In genomic region chr2:125782719-125783109, GRCm38 (mm10) we compare ENCODE assay signal across 8 mouse cellular contexts. TPM values are rescaled to one million over a fixed set of nuclear protein-coding genes. Genes with fewer than 3 reads are reported as not detected.
A peak's percentile ranks its signal among the peaks of the same experiment; 100 is the strongest.
DNase-seq lines count a peak whose midpoint lies in the region; ATAC-seq and TF ChIP-seq lines count a peak whose summit lies in the region.

Gene Secisbp2l (minus strand): TSS chr2:125782870.

- ATAC-seq in embryonic facial prominence, embryonic 13.5 days (ENCODE audit: insufficient number of reproducible peaks, insufficient read depth, low FRiP score, low TSS enrichment, low read depth) = peak; percentile 92
- peak; percentile 96 for ATAC-seq in limb, embryonic 14.5 days (ENCODE audit: low FRiP score, low read depth)
- peak; percentile 95 for ATAC-seq in midbrain, postnatal 0 days (ENCODE audit: low FRiP score)

- under 1% methylated on average over 26 of the region's 28 CpGs for WGBS in embryonic facial prominence, embryonic 13.5 days
- WGBS in heart, adult 2 months = 2% methylated on average over 26 of the region's 28 CpGs
- WGBS in limb, embryonic 14.5 days = under 1% methylated on average over 28 of the region's 28 CpGs
- under 1% methylated on average over 23 of the region's 28 CpGs for WGBS in midbrain, postnatal 0 days

- H3K4me3 ChIP-seq in embryonic facial prominence, embryonic 13.5 days = peak within 1 kb of the TSS; percentile 88
- H3K4me3 ChIP-seq in heart, adult 2 months = peak within 1 kb of the TSS; percentile 88
- peak within 1 kb of the TSS; percentile 87 for H3K4me3 ChIP-seq in limb, embryonic 14.5 days (replicated peaks; ENCODE audit: low read length)
- H3K4me3 ChIP-seq in midbrain, postnatal 0 days (ENCODE audit: low read depth, low read length) = peak within 1 kb of the TSS; percentile 90

- intact Hi-C loops in heart, adult 2 months (cut with DNase I) = loop anchor here (2.0 to 5.0 kb wide), 2 partner anchors 76 to 370 kb away; partner anchors contain the start of genes Cops2, Dtwd1, Fam227b and Galk2

- peak within 1 kb of the TSS; percentile 67 for H3K4me2 ChIP-seq in embryonic facial prominence, embryonic 13.5 days
- peak within 1 kb of the TSS; percentile 53 for H3K4me2 ChIP-seq in limb, embryonic 14.5 days (replicated peaks; ENCODE audit: low read depth, low read length, severe bottlenecking)
- peak within 1 kb of the TSS; percentile 65 for H3K4me2 ChIP-seq in midbrain, postnatal 0 days (ENCODE audit: low read depth, low read length, poor library complexity, severe bottlenecking)

- no peaks in the 10 kb centered on the region for H3K27me3 ChIP-seq in embryonic facial prominence, embryonic 13.5 days
- no peaks in the 10 kb centered on the region for H3K27me3 ChIP-seq in heart, adult 2 months (ENCODE audit: control insufficient read depth, insufficient read depth, low read length)
- no peaks in the 10 kb centered on the region for H3K27me3 ChIP-seq in limb, embryonic 14.5 days (ENCODE audit: control insufficient read depth, insufficient read depth, low read length)
- H3K27me3 ChIP-seq in midbrain, postnatal 0 days (ENCODE audit: insufficient read depth, low read length) = no peaks in the 10 kb centered on the region

- no peaks in the 10 kb centered on the region for H3K9me3 ChIP-seq in embryonic facial prominence, embryonic 13.5 days
- no peaks in the 10 kb centered on the region for H3K9me3 ChIP-seq in limb, embryonic 14.5 days (ENCODE audit: control insufficient read depth, low read length)
- no peaks in the 10 kb centered on the region for H3K9me3 ChIP-seq in midbrain, postnatal 0 days (ENCODE audit: low read length)

- TF ChIP-seq POLR2A in heart, adult 2 months (IDR thresholded peaks at IDR 0.05; ENCODE audit: insufficient read depth, low read depth, low read length) = peak; percentile 76
- peak; percentile 33; the same call in 1 of the 2 replicates for TF ChIP-seq POLR2A in limb, embryonic 14.5 days (IDR thresholded peaks at IDR 0.05; ENCODE audit: borderline replicate concordance, extremely low read depth, insufficient read depth, insufficient read length)

- no peak for TF ChIP-seq CTCF in heart, adult 2 months (IDR thresholded peaks at IDR 0.05)
- no peak for TF ChIP-seq CTCF in midbrain, postnatal 0 days (IDR thresholded peaks at IDR 0.05)

- DNase-seq in 3134 (ENCODE audit: extremely low read depth, insufficient read length, low spot score) = peak; percentile 91
- peak; percentile 97 to 98 for DNase-seq in adrenal gland, postnatal 36 days
- DNase-seq in heart, adult 2 months = peak; percentile 97 to 99
- DNase-seq in kidney, adult 9 months = peak; percentile 97
- DNase-seq in limb, embryonic 14.5 days (ENCODE audit: low spot score) = peak; percentile 82
- peak; percentile 87 for DNase-seq in midbrain, postnatal 0 days (ENCODE audit: low spot score)
- DNase-seq in spleen, postnatal 14 days (ENCODE audit: low spot score in 2 of 2) = peak; percentile 86 to 92

- peak within 1 kb of the TSS; percentile 93 for H3K9ac ChIP-seq in embryonic facial prominence, embryonic 13.5 days
- peak within 1 kb of the TSS; percentile 90 for H3K9ac ChIP-seq in heart, adult 2 months (ENCODE audit: low read depth, low read length)
- peak within 1 kb of the TSS; percentile 92 for H3K9ac ChIP-seq in limb, embryonic 14.5 days (ENCODE audit: low read depth, low read length, severe bottlenecking)
- peak within 1 kb of the TSS; percentile 87 for H3K9ac ChIP-seq in midbrain, postnatal 0 days (replicated peaks; ENCODE audit: low read length, poor library complexity, severe bottlenecking)

- peak within 1 kb of the TSS; percentile 83 for H3K27ac ChIP-seq in embryonic facial prominence, embryonic 13.5 days
- H3K27ac ChIP-seq in heart, adult 2 months = peak within 1 kb of the TSS; percentile 90
- peak within 1 kb of the TSS; percentile 73 for H3K27ac ChIP-seq in limb, embryonic 14.5 days (replicated peaks; ENCODE audit: low read depth, low read length)
- H3K27ac ChIP-seq in midbrain, postnatal 0 days (ENCODE audit: low read depth, low read length) = peak within 1 kb of the TSS; percentile 71

- H3K36me3 ChIP-seq in embryonic facial prominence, embryonic 13.5 days = peaks cover 8% of the 10 kb centered on the region; the same call in 1 of the 2 replicates
- peaks cover 19% of the 10 kb centered on the region for H3K36me3 ChIP-seq in heart, adult 2 months (ENCODE audit: control insufficient read depth, insufficient read depth, low read length)
- peaks cover under 1% of the 10 kb centered on the region; the same call in 1 of the 2 replicates for H3K36me3 ChIP-seq in limb, embryonic 14.5 days (ENCODE audit: control insufficient read depth, insufficient read depth, low read length)
- no peaks in the 10 kb centered on the region for H3K36me3 ChIP-seq in midbrain, postnatal 0 days (ENCODE audit: insufficient read depth, low read length)

- TF ChIP-seq EP300 in heart, adult 2 months (IDR thresholded peaks at IDR 0.05; ENCODE audit: insufficient read depth, low read depth, low read length) = peak; percentile 47; the same call in 1 of the 2 replicates

- H3K4me1 ChIP-seq in embryonic facial prominence, embryonic 13.5 days = peaks cover 23% of the 10 kb centered on the region
- peaks cover 9% of the 10 kb centered on the region for H3K4me1 ChIP-seq in heart, adult 2 months (ENCODE audit: control insufficient read depth, insufficient read depth, low read length)
- H3K4me1 ChIP-seq in limb, embryonic 14.5 days (ENCODE audit: control insufficient read depth, insufficient read depth, low read length) = peaks cover 9% of the 10 kb centered on the region
- peaks cover 11% of the 10 kb centered on the region for H3K4me1 ChIP-seq in midbrain, postnatal 0 days (ENCODE audit: insufficient read depth, low read length)

- H3K79me2 ChIP-seq in heart, adult 2 months (replicated peaks; ENCODE audit: control insufficient read depth, insufficient read depth, low read length) = peaks cover 6% of the 10 kb centered on the region

RNA-seq across cellular contexts. Expression of gene Secisbp2l, which starts in this region (rescaled TPM):
- total RNA-seq in adrenal gland, postnatal 36 days (2021) = 10 to 100 TPM; 54.2 to 66.5 TPM
- 21.5 and 26.0 TPM in 2 replicates for polyA plus RNA-seq in embryonic facial prominence, embryonic 13.5 days (2015; fragmentation: Nextera tagmentation; extraction: Ambion mirVana)
- total RNA-seq in heart, adult 2 months (2021) = 10 to 100 TPM; 23.1 to 28.9 TPM
- polyA plus RNA-seq in heart, adult 2 months (2012; rRNA removed) = 6.9 and 10.6 TPM in 2 replicates
- polyA plus RNA-seq in limb, embryonic 14.5 days (2012; rRNA removed) = 14.5 and 15.2 TPM in 2 replicates
- polyA plus RNA-seq in limb, embryonic 14.5 days (2014; fragmentation: Nextera tagmentation; extraction: Ambion mirVana) = 22.6 and 25.6 TPM in 2 replicates
- total RNA-seq in midbrain, postnatal 0 days (2014; rRNA removed) = 55.4 and 57.9 TPM in 2 replicates
- polyA plus RNA-seq in midbrain, postnatal 0 days (2015; fragmentation: Nextera tagmentation; extraction: Ambion mirVana) = 26.5 and 29.2 TPM in 2 replicates

Comparison
In these comparisons a context has a peak if more than half of its experiments do, and no peak if none do; other contexts are left out.
1. Peak in every context shown above with its lines: DNase-seq, ATAC-seq, H3K4me3 ChIP-seq and H3K27ac ChIP-seq.